Mouse (Mus musculus): ENCODE measurements around the gene Gm20605. TPM values are rescaled to one million over a fixed set of nuclear protein-coding genes. Genes with fewer than 3 reads are reported as not detected.
"Not testable (repeated sequence)": the region's sequence is repeated elsewhere in the genome, so short reads cannot be mapped to it uniquely, and the experiment has no call there.

Gene Gm20605
- total RNA-seq, 4 experiments from 2014 or later, result 5.6 to 11.5 (median 8.8) TPM

DNA sequence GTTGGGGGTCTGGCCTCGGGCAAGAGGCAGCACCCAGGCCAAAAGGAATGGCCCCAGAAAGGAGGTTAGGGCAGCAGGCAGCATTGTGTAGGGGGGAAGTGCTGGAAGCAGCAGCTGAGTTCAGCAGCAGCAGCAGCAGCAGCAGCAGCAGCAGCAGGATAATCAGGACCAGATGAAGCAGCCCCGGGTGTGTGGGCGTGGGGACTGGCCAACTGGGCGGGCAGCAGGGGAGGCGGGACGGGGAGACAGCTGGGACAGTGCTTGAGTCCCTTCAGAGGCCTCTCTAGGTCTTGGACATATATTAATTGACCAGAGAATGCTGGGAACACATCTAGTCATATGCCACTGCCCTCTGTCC is 17.8 kb upstream of the Gm20605 start:
- no peak for DNase-seq (ENCODE audit: low spot score in 2 of 2)

DNA sequence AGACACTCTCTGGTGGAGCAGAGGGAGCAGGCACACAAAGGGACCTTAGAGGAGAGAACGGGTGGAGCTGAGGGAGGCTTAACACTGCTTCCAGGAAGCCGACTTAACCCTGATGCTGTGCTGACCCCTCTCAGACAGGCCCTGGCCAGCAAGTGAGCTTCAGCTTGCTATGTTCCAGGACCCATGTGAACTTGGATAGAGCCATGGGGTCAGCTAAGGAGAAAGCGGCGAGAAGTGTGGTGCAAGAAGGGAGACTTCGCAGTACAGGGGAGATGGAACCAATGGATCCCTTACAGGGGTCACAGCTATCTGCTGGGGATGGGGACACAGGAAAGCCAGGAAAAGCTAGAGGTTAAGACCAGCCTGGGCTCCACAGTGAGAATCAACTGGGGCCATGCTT is 15.9 kb upstream of the Gm20605 start:
- DNase-seq (ENCODE audit: low spot score in 2 of 2), result no peak

DNA sequence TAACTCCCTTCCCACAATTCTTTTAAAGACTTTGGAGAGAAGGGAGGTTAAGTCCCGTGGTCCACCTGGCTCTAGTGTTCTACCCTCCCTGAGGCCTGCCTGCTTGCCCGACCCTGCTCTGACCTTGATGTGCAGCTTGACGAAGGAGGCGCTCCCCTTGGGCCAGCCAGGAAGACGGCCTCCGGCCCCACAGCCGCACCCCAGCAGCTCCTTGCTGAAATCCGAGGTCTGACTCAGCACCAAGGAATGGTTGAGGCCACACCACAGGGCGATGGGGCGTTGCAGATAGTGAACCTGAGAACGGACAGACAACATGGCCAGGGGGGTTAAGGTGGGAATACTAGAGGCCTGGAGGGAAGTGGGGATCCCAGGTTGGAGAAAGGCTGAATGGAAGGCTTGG is 15.4 kb upstream of the Gm20605 start, which contains the start of gene Pcolce:
Pcolce (minus strand) TSS at position 235 of the 400 bp plus-strand sequence.
- no peak for DNase-seq (ENCODE audit: low spot score in 2 of 2)

DNA sequence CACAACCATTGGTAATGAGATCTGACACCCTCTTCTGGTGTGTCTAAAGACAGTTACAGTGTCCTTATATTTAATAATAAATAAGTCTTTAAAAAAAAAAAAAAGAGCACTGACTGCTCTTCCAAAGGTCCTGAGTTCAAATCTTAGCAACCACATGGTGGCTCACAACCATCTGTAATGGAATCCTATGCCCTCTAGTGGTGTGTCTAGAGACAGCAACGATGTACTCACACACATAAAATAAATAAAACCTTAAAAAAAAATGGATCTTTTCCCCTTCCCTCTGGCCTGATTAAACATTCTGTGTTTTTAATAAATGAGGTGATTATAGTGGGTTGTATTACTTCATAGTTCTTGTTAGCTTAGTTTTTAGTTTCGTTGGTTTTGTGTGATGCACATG is 14.1 kb upstream of the Gm20605 start:
- not testable (repeated sequence) for DNase-seq (ENCODE audit: low spot score in 2 of 2)

DNA sequence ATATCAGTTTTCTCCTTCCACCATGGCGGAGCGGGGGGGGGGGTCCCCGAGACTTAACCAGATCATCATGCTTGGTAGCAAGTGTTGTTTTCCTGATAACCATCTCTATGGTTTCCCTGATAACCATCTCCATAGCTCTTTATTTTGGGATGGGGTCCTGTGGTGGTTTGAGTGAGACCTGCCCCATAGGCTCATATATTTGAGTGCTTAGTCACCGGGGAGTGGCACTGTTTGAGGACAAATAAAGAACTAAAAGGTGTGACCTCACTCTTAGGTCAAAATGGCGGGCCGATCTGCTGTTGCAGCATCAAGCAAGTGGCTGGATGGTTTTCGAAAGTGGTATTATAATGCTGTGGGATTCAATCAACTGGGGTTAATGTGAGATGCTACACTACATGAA is 13.6 kb upstream of the Gm20605 start:
- no peak for DNase-seq (ENCODE audit: low spot score in 2 of 2)

DNA sequence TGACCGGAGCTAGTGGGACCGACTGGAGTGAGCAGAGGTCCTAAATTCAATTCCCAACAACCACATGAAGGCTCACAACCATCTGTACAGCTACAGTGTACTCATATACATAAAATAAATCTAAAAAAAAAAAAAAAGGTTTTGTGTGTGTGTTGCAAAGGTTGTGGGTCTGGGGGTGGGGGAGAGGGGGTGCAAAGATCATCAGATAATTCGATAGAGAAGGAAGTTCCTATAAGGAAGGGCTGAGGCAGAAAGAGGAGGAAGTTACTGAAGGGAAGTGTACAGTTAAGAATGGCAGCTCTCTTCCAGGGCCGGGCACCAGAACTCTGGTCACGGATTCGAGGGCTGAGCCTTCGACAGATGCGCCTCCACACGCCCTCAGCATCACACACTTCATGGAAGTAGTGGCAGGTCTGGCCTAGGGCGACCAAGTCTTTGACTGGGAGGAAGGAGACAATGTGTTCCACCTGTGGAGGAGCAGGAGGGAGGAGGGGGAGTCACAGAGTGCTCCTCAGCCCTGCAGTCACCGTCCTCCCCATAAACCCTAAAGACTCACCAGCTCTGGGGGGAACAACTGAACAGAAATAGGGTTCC is 4.9 kb upstream of the Gm20605 start:
- DNase-seq (ENCODE audit: low spot score in 2 of 2), result no peak

DNA sequence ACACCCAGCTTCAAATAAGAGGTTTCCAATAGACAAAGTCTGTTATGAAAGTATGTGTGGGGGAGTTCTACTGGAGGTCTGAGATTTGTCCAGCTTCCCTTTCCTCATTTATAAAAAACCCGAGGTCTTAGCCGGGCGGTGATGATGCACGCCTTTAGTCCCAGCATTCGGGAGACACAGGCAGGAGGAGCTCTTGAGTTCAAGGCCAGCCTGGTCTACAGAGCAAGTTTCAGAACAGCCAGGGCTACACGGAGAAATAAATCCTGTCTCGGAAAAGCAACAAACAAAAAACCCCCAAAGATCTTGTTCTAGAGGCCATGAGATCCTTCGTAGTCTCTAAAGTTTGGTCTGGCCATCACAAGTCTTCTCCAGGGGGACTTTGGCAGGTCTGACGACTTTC is 984 bp upstream of the Gm20605 start:
- no peak for DNase-seq (ENCODE audit: low spot score in 2 of 2)

DNA sequence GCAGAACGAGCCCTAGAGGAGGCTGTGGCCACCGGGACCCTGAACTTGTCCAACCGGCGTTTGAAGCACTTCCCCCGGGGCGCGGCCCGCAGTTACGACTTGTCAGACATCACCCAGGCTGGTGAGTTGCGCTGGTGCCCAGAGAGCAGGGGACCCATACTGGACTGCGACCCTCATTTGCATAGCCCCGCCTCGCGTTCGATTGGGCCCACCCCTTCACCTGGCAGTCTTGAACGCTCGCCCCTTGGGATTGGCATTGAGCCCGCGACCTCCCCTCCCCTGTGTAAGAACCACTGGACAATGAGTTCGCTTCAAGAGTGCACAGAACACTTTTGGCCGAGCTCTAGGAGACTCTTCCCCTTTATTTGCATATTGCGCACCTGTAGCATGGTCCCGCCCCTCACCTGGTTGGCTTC is 339 bp downstream of the Gm20605 start:
- no peak for DNase-seq (ENCODE audit: low spot score in 2 of 2)

DNA sequence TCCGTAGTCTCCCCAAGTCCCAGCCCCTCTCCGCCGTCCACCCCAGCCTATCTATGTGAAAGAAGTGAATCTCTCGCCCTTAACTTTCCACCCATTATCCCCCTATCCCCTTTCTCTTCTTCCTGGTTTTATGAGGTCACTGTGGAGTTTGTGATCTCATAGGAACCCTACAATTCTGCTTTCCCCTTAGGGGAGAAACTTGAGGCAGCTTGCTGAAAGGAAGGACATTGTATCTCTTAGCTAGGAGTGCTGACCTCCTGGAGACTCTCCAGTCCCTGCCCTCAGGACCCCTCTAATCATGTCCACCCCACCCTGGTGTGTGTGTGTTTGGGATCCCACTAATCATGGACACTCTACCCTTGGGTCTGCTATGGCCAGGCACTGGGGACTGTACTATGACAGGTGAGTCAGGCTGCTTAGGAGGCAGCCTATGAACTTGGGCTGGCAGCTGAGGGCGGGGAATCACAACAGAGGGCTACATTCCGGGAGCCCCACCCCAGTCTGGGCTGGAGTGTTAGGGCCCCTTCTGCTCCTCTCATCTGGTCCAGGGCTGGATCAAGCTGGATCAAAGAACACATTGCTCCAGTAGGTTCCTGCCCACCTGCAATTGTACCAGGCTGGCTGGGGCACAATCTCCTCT is 1.1 kb downstream of the Gm20605 start:
- DNase-seq (ENCODE audit: low spot score in 2 of 2), result no peak

DNA sequence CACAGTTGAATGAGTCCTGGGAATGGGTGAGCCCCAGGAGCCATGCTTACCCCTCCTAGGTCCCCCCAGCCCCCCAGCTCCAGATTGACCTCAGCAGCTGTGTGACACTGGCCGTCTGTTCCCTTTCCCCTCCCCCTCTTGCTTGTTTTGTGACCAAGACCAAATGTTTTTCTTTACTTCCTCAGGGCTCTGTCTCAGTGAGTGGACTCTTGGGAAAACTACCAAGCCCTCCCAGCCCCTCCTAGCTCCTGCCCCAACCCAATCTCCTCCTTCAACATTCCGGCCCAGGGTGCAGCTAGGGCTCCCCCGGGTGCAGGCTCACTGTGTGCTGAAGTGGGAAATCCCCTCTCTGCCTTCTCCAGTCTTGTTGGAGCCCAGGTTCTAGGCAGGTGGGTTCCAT is 1.6 kb downstream of the Gm20605 start:
- no peak for DNase-seq (ENCODE audit: low spot score in 2 of 2)

DNA sequence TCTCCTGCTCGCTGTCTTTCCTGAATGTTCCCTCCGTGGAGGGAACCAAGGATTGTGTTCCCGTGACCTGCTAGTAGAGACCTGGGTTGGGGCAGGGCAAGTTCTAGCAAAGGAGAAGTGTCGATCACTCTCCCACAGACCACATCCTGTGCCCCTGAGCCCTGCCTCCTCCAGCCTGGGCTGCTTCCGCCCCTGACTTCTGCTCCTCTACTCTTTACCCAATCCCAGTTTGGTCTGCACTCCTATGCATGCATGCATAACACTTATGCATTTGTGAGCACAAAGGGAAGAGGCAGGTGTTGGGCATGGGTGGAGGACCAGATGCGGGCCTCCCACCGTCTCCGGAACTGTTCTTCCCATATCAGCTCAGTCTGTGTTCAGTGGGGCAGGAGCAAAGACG is 2.2 kb downstream of the Gm20605 start:
- peak in 1 of 2 experiments; percentile 44 for DNase-seq (ENCODE audit: low spot score in 2 of 2)

DNA sequence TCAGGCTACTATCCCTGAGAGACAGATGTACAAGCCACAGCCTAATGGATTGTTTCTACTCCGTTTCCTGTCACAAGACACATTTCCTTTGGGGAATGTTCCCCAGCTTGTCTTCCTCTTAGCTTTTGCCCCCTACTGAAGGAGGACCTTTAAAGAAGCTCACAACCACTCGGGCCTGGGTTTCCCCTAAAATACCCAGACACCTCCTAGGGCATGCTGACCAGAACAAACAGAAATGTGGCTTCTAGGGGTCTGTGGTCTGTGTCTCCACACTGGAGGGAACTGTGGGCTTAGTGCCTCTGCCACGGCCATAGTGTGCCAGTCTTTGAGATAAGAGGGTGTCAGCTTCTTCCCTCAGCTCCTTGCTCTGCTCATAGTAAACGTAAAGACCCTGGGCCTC is 2.6 kb downstream of the Gm20605 start:
- no peak for DNase-seq (ENCODE audit: low spot score in 2 of 2)

DNA sequence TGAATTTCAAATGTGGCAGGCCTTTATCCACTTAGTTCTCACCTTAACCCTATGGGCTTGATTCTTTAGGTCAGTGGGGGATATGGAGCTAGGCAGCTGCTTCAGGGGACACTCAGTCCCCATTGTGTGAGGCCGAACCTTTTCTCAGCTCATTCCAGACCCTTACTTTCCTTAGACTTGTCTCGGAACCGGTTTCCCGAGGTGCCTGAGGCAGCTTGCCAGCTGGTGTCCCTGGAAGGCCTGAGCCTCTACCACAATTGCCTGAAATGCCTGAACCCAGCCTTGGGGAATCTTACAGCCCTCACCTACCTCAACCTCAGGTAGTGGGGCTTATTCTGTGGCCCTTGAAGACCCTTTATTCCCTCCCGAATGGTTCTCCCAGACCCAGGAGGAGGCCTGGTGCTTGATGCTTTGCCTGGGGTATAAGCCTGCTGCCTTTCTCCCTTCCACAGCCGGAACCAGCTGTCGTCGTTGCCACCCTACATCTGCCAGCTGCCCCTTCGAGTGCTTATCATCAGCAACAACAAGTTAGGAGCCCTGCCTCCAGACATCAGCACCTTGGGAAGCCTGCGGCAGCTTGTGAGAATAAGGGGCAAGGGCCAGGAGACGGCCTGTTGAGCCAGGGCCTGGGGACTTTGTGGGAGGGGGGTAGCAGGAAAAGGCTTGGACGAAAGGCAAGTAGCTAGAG is 4.6 kb downstream of the Gm20605 start:
- DNase-seq (ENCODE audit: low spot score in 2 of 2), result no peak

DNA sequence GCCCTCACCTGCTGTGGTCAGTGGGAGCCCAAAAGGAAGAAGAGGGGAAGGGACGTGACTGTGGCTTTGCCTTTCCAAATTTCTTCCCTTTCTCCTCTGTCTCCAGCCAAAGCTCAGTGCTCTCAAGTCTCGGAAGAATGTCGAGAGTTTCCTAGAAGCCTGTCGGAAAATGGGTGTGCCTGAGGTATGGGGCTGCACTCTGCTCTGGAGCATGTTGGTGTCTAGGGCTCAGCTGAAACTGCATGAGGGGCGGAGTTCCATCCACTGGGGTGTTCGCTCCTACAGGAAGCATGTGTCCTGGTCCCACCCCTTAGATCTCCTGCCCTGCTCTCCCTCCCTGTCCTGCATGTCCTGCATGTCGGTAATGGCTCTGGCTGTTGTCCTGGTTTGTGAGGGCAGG is 10.5 kb downstream of the Gm20605 start:
- DNase-seq (ENCODE audit: low spot score in 2 of 2), result no peak

DNA sequence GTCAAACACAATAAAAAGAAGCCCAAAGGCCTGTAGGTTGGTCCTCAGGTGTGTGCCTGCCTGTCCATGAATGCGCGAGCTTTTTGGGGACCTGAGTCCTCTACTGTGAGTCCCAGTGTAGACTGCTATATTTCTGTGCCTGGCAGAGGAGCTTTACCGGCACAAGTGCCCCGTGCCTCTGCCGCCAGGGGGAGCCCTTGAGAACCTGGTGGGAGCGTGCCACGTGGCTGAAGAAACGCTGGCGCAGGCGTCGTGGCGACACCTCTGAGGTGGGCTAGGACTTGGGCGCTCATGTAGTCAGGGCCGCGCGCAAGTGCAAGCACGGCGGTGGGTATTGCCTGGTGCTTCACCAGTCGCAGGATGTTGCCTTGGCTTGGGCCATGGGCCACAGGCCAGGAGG is 12.1 kb downstream of the Gm20605 start, which contains the start of gene Sap25:
Sap25 (plus strand) TSS at position 281 of the 400 bp plus-strand sequence.
- no peak for DNase-seq (ENCODE audit: low spot score in 2 of 2)

DNA sequence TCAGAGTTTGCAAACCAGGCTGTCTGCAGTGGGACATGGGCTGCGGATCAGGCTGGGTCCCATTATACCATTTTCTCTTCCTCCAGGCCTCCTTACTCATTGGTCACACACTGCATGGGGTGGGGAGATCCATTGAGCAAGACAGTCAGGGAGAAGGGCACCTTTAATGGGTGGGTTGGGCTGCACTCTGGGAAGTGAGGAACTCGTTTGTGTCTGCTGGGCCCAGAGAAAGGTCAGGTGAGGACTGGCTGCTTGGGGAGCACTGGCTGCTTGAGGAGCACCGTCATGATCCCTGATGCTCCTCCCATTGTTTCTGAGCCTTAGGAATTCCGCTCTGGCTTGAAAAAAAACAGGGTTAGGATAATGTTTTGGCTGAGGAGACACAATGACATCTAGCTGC is 13.9 kb downstream of the Gm20605 start:
- DNase-seq (ENCODE audit: low spot score in 2 of 2), result no peak

DNA sequence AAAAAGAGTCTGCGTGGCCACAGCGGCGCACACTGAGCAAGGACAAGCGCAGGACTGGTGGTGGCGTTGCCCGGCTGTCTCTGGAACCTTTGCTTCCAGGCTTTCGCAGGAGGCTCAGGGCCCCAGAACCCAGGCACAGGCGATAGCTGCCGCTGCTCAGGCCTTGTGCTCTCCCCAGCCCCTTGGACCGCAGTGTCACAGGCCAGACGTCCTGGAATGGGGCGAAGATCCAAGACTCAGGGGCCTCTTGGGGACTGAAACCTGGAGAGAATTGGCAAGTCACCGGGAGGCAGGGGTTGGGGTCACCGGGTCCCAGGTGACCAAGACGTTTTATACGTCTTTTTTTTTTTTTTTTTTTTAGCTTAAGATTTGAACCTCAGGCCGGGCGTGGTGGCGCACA is 15.5 kb downstream of the Gm20605 start:
- DNase-seq (ENCODE audit: low spot score in 2 of 2), result no peak

DNA sequence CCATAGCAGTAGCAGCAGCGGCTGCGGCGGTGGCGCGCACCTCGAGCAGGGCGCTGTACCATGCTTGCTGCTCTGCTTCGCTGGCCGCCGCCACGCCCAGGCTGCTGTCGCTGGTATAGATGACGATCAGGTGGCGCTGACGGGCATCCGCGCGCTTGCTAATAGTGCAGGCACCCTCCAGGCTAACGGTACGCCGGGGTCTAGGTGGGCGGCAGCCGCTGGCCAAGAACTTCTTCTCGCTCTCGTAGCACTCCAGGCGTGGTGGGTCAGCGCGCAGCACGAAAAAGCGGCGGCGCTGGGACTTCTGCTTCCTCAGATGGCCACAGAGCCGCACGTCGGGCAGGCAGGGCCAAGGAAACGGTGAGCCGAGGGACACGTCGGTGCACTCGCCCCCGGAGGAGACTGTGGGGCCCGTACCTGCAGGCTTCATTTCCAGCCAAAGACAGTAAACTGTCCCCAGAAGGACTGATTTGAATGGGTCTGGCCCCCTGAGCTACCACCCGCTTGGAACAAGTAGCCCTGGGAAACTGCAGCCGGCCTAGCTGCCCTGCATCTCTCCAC is 16.2 kb downstream of the Gm20605 start:
- DNase-seq (ENCODE audit: low spot score in 2 of 2), result no peak

DNA sequence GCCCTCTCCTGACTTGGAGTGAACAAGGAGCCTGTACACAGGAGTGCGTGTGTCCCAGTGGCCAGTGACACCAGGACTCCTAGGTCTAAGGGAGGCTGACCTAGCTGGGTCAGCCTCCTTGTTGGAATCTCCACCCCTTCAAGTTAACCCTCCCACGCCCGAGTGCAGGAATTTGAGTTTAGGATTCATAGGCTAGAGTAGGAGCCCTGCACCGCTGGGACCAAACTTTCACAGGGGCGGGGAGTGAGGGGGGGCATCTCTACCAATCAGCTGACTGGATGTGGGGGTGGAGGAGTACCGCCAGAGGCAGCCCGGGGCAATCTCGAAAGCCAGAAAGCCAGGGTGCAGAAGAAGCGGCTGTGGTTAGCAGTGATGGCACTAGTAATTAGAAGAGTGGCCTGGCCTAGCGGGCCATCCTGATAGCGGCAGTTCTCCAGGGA is 16.7 kb downstream of the Gm20605 start, which contains the start of gene Irs3:
Irs3 (minus strand) TSS at position 63 of the 440 bp plus-strand sequence.
- DNase-seq (ENCODE audit: low spot score in 2 of 2), result no peak

DNA sequence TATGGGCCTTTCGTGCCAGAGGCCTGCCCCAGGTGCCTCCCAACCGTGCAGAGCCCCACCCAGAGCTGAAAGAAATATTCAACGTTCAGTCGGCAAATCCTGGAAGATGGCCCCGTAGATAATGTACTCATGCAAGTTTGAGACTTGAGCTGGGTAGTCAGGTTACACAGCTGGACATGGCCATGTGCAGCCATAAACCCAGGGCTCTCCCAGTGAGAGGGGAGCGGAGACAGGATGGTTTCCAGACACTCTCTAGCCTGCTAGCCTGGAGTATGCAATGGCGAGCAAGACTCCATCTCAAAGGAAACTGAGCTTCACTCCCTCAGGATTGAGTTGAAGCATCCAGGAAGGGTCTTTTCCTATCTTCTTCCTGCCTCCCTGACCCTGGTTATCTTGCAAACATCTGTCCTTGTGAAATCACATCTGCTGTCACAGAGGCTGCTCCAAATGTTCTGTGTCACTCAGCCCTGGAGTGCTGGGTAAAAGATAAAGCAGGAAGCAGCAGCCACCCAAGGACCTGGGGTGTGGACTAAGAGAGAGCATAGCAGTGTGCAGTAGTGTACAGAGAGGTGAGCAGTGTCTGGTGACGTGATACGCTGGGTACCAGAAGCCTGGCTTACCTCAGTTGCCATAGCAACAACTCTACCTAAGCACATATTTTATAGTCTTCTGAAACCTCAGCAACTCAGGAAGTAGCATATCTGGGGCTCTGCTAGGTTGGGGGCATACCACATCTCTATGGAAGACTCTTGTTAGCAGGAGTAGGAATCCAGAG is 19.0 kb downstream of the Gm20605 start:
- no peak for DNase-seq (ENCODE audit: low spot score in 2 of 2)

DNA sequence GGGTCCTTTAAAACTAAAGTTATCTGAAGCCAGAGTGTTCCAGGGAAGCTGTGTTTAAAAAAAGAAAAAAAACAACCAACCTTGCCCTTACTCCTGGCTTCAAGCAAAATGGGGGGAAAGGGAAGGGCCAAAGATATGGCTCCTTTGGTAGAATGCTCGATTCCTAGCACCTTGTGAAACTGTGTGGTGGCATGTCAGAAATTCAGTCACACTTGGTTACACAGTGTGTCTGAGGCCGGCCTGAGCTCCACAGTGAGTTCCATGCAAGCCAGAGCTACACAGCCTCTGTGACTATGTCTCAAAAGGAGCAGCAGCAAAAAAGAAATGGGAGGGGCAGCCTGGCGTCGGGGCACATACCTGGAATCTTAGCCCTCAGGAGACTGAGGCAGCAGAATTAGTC is 20.3 kb downstream of the Gm20605 start:
- no peak for DNase-seq (ENCODE audit: low spot score in 2 of 2)

All from left cerebral cortex, adult 8-10 months (tissue).